Mouse (Mus musculus): ENCODE data around the gene Zfp709. TPM values are rescaled to one million over a fixed set of nuclear protein-coding genes. Genes with fewer than 3 reads are reported as not detected.
"Not testable (repeated sequence)": the region's sequence is repeated elsewhere in the genome, so short reads cannot be mapped to it uniquely, and the experiment has no call there.

The Zfp709 gene
- 7.4 and 9.4 TPM in 2 replicates for polyA plus RNA-seq (2015; fragmentation: Nextera tagmentation; extraction: Ambion mirVana)

DNA sequence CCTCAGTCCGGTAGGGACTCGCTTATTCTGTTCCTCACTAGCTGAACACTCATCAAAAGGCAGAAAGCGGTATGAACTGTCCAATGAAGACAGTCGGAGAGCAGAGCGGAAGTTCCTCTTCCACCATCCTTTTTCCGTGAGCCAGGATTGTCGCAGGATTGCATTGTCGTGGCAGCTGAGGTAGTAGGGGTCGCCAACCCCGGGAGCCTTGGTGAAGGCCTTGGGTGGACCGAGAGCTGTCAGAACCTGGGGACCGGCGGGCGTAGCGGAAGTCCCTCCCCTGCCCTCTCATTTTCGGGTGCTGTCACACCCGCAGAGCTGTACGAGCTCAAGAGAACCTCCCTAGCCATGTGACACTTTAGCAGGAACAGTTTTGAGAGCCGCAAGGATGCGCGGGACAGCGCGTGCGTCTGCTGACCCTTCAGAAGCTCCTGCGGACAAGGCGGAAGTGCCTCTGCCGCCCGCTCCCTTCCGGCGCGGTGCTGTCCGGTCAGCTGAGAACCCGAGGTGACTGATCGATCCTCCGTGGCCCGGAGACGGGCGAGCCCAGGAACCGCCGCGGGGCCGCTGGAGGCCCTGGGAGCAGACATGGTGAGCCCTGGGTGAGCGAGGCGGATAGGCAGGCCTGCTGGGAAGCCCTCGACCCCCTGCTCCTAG, at the start of gene Zfp709:
TSS of gene Zfp709 (plus strand) at position 402 of the 657 bp plus-strand sequence.
- H3K27me3 ChIP-seq (replicated peaks), result no peaks in the 10 kb centered on the region
- H3K4me3 ChIP-seq (replicated peaks), result peak within 1 kb of the TSS; percentile 71
- H3K4me2 ChIP-seq, result peak within 1 kb of the TSS; percentile 93
- peaks cover 21% of the 10 kb centered on the region for H3K9me3 ChIP-seq (replicated peaks)
- peaks cover 24% of the 10 kb centered on the region for H3K36me3 ChIP-seq
- ATAC-seq (ENCODE audit: low FRiP score), result peak; percentile 94
- H3K27ac ChIP-seq (replicated peaks), result peak within 1 kb of the TSS; percentile 85
- peaks cover 6% of the 10 kb centered on the region; the same call in 1 of the 2 replicates for H3K4me1 ChIP-seq
- H3K9ac ChIP-seq (replicated peaks), result peak within 1 kb of the TSS; percentile 75
- WGBS, result 5% methylated on average over 41 of the region's 45 CpGs

DNA sequence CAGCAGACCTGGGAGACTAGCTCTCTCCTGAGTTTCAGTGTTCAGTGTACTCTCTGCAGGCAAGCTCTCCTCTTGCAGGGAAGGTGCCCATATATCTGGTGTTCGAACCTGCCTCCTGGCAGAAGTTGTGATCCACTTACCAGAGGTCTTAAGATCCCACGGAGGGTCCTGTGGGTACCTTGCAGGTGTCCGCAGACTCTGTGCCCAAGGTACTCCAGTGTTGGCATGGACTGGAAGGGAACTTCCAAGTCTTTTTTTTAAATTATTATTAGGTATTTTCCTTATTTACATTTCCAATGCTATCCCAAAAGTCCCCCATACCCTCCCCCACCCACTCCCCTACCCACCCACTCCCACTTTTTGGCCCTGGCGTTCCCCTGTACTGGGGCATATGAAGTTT, 43.6 kb upstream of the Zfp709 start:
- H3K4me1 ChIP-seq; H3K27ac ChIP-seq (replicated peaks); H3K9ac ChIP-seq (replicated peaks); ATAC-seq (ENCODE audit: low FRiP score); H3K9me3 ChIP-seq (replicated peaks); H3K4me3 ChIP-seq (replicated peaks); H3K36me3 ChIP-seq; H3K4me2 ChIP-seq; H3K27me3 ChIP-seq (replicated peaks): not testable (repeated sequence)
- 85% methylated on average over 4 of the region's 4 CpGs for WGBS

- H3K4me2 ChIP-seq; H3K9me3 ChIP-seq (replicated peaks); H3K4me1 ChIP-seq; H3K9ac ChIP-seq (replicated peaks); H3K27ac ChIP-seq (replicated peaks); H3K36me3 ChIP-seq; H3K4me3 ChIP-seq (replicated peaks); ATAC-seq (ENCODE audit: low FRiP score); H3K27me3 ChIP-seq (replicated peaks): not testable (repeated sequence)
- 93% methylated on average over 3 of the region's 3 CpGs for WGBS
These were observed 40.5 kb upstream of the Zfp709 start for GRCm38 (mm10) chr8:71841201-71841817.

DNA sequence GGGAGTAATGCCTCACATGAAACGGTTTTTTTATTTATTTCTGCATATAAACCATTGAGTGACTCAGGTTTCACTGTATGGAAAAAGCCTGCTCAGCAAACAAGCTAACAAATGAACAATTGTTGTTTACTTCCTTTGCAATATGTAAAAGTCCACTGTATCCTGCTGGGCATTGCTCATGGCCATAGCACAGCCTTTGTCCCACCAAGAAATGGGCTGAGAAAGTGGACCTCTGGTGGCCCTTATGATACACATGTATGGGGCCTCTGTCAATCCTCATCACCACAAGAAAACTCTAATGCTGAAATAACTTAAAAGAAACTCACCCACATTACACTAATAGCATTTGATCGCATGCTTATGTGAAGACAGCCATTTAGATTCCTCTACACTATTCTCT, 39.3 kb upstream of the Zfp709 start:
- not testable (repeated sequence) for H3K9ac ChIP-seq (replicated peaks); H3K4me1 ChIP-seq; H3K27ac ChIP-seq (replicated peaks); H3K27me3 ChIP-seq (replicated peaks); H3K4me2 ChIP-seq; H3K4me3 ChIP-seq (replicated peaks); ATAC-seq (ENCODE audit: low FRiP score); H3K36me3 ChIP-seq; H3K9me3 ChIP-seq (replicated peaks)
- 78% methylated on average over 2 of the region's 2 CpGs for WGBS

GRCm38 (mm10) chr8:71844453-71844852, 37.4 kb upstream of the Zfp709 start:
- H3K4me2 ChIP-seq; H3K36me3 ChIP-seq; H3K27me3 ChIP-seq (replicated peaks); H3K27ac ChIP-seq (replicated peaks); ATAC-seq (ENCODE audit: low FRiP score); H3K9ac ChIP-seq (replicated peaks); H3K4me3 ChIP-seq (replicated peaks); H3K4me1 ChIP-seq; H3K9me3 ChIP-seq (replicated peaks): not testable (repeated sequence)
- 87% methylated on average over 1 of the region's 1 CpGs for WGBS

DNA sequence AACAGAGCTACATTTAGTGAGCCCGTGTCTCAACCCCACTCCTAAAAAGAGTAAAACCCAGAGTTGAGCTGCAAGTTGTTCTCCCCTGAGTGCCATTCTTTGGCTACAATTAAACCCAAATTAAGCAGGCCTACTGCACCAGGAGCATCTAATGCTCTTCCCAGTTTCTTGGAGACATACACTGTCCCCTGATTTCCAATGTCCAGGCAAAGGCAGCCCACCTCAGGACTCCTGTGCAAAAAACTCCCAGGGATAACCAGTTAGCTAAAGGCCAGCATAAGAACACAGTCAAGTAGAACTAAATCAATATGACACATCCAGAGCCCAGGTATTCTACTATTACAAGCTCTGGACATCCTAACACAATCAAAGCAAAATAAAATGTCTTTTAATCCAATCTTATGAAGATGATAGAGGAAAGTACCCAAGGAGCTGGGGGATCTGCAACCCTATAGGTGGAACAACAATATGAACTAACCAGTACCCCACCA, 35.8 kb upstream of the Zfp709 start:
- not testable (repeated sequence) for ATAC-seq (ENCODE audit: low FRiP score); H3K4me1 ChIP-seq; H3K36me3 ChIP-seq; H3K9me3 ChIP-seq (replicated peaks); H3K4me2 ChIP-seq; H3K4me3 ChIP-seq (replicated peaks); H3K9ac ChIP-seq (replicated peaks); H3K27ac ChIP-seq (replicated peaks); H3K27me3 ChIP-seq (replicated peaks)
- WGBS, result 89% methylated on average over 1 of the region's 1 CpGs

DNA sequence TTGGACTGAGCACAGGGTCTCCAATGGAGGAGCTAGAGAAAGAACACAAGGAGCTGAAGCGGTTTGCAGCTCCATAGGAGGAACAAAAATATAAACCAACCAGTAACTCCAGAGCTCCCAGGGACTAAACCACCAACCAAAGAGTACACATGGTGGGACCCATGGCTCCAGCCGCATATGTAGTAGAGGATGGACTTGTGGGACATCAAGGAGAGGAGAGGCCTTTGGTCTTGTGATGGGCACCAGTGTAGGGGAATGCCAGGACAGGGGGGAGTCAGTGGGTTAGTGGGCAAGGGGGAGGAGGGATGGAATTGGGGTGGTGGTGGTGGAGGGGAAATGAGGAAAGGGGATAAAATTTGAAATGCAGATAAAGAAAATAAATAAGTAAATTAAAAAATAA, 35.1 kb upstream of the Zfp709 start:
- not testable (repeated sequence) for H3K27me3 ChIP-seq (replicated peaks); H3K9me3 ChIP-seq (replicated peaks); H3K4me1 ChIP-seq; ATAC-seq (ENCODE audit: low FRiP score); H3K36me3 ChIP-seq; H3K9ac ChIP-seq (replicated peaks); H3K4me3 ChIP-seq (replicated peaks); H3K4me2 ChIP-seq; H3K27ac ChIP-seq (replicated peaks)
- WGBS, result 93% methylated on average over 2 of the region's 2 CpGs

- not testable (repeated sequence) for H3K9me3 ChIP-seq (replicated peaks); H3K36me3 ChIP-seq; H3K4me1 ChIP-seq; H3K27ac ChIP-seq (replicated peaks); H3K4me2 ChIP-seq; H3K27me3 ChIP-seq (replicated peaks); H3K4me3 ChIP-seq (replicated peaks); H3K9ac ChIP-seq (replicated peaks); ATAC-seq (ENCODE audit: low FRiP score)
- 90% methylated on average over 1 of the region's 1 CpGs for WGBS
These were observed 30.8 kb upstream of the Zfp709 start for GRCm38 (mm10) chr8:71851014-71851413.

- not testable (repeated sequence) for H3K27me3 ChIP-seq (replicated peaks); ATAC-seq (ENCODE audit: low FRiP score); H3K4me2 ChIP-seq; H3K4me1 ChIP-seq; H3K9ac ChIP-seq (replicated peaks); H3K4me3 ChIP-seq (replicated peaks); H3K27ac ChIP-seq (replicated peaks); H3K9me3 ChIP-seq (replicated peaks); H3K36me3 ChIP-seq
These were observed 28.5 kb upstream of the Zfp709 start for GRCm38 (mm10) chr8:71853360-71853759.

GRCm38 (mm10) chr8:71856630-71857328, 25.0 kb upstream of the Zfp709 start:
- not testable (repeated sequence) for H3K27ac ChIP-seq (replicated peaks); H3K9ac ChIP-seq (replicated peaks); H3K9me3 ChIP-seq (replicated peaks); H3K4me1 ChIP-seq; H3K27me3 ChIP-seq (replicated peaks); H3K36me3 ChIP-seq; H3K4me2 ChIP-seq; H3K4me3 ChIP-seq (replicated peaks)
- whole genome bisulfite sequencing, result 80% methylated on average over 7 of the region's 10 CpGs
- ATAC-seq (ENCODE audit: low FRiP score), result peak; percentile 59; the same call in 1 of the 2 replicates

DNA sequence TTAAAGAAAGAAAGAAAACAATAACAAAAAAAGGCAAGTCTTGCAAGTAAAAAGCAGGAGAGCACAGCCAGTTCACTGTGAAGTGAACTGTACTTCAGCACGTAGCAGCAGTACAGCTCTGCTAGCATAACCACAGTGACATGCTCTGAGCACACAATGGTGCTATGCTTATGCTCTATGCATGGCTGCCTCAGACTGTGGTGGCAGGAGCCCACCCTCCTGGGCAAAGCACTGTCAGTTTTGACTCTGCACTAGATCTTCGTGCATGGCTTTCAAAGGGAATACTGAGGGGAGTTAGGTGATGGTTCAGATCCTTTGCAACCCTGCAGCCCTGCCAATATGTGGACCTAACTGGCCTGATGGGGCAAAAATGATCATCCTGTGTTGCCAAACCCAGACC, 24.5 kb upstream of the Zfp709 start:
- H3K9me3 ChIP-seq (replicated peaks); H3K4me2 ChIP-seq; H3K27ac ChIP-seq (replicated peaks); H3K4me1 ChIP-seq; H3K9ac ChIP-seq (replicated peaks); ATAC-seq (ENCODE audit: low FRiP score); H3K36me3 ChIP-seq; H3K27me3 ChIP-seq (replicated peaks); H3K4me3 ChIP-seq (replicated peaks): not testable (repeated sequence)
- WGBS, result 83% methylated on average over 2 of the region's 2 CpGs

DNA sequence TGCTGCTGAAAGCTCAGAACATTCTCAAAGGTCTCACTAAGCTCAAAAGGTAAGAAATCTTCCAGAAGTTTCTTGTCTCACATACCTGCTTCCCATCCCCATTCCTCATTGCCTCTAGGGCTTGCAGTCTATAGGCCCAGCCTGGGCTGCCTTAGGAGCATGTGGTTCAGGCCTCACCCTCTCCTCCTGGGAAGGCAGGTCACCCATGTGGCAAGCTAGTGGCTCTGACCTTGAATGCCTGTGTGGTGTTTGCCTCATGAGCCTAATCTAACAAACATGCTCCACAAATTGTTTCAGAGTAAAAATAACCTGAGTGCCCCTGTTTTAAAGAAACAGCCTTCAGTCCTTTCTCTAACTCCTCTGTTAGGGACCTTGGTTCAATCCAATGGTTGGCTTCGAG, 20.3 kb upstream of the Zfp709 start:
- WGBS, result 75% methylated on average over 1 of the region's 1 CpGs
- ATAC-seq (ENCODE audit: low FRiP score); H3K9me3 ChIP-seq (replicated peaks); H3K4me1 ChIP-seq; H3K9ac ChIP-seq (replicated peaks); H3K36me3 ChIP-seq; H3K27me3 ChIP-seq (replicated peaks); H3K4me3 ChIP-seq (replicated peaks); H3K4me2 ChIP-seq; H3K27ac ChIP-seq (replicated peaks): not testable (repeated sequence)
